Mouse (Mus musculus) pancreas, adult 10 weeks (tissue): ENCODE results near the gene Klhdc8b. TPM values are rescaled to one million over a fixed set of nuclear protein-coding genes. Genes with fewer than 3 reads are reported as not detected.

Experiments used
- polyA plus RNA-seq: library from polyadenylated mRNA; stranded (reverse); fragments of 350-450 nt; fragmentation: Illumina TruSeq; extraction: RNeasy Lipid Tissue Mini Kit (QIAGEN cat#74804); gene quantifications from one replicate; pipeline ENCODE4 v1.2.3, GENCODE M21; 2015; ENCODE audit warnings: low read depth, low replicate concordance; ENCODE audit not compliant: insufficient read depth

Gene Klhdc8b
- 9.8 TPM for polyA plus RNA-seq

GRCm38 (mm10) chr9:108461181-108461631 is at the start of gene Klhdc8b:
TSS of gene Klhdc8b (minus strand) at chr9:108461581.

GRCm38 (mm10) chr9:108507619-108508434 is 46.4 kb upstream of the Klhdc8b start, which contains the start of gene Qars:
TSS of gene Qars (plus strand) at chr9:108507706.

DNA sequence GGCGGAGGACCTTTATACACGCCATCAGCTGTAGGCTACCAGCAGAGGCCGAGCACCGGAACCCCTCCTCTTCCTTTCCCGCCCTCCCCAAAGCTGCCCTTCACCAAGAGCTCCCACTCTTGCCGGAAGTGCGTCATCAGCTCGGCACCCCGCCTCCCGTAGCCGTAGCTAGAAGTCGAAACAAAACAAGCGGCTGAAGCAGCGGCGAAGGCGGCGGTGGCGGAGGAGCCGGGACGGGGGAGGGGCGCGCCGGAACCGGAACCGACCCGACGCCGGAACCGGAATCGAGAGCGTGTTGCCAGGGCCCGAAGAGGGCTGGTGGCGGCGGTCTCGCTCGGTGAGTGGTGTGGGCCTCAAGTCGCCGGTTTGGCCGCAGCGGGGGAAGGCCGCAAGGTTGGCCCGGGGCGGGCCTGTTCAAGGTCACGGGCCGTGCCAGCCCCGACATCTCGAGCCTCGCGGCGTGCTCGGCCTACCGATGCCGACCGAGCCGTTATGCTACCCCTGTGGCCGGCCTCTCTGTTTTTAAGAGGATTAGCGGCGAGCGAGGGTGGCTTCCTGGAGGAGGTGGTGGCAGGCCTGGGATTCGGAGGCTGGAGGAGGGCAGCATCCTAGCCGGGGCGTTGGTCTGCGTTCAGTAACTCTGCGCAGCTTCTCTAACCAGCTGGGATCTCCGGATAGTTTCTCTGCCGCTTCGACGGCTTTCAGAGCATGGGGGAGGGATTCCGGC is 29.3 kb upstream of the Klhdc8b start, which contains the start of gene Usp19:
Usp19 (plus strand) TSS at position 44 of the 727 bp plus-strand sequence.

DNA sequence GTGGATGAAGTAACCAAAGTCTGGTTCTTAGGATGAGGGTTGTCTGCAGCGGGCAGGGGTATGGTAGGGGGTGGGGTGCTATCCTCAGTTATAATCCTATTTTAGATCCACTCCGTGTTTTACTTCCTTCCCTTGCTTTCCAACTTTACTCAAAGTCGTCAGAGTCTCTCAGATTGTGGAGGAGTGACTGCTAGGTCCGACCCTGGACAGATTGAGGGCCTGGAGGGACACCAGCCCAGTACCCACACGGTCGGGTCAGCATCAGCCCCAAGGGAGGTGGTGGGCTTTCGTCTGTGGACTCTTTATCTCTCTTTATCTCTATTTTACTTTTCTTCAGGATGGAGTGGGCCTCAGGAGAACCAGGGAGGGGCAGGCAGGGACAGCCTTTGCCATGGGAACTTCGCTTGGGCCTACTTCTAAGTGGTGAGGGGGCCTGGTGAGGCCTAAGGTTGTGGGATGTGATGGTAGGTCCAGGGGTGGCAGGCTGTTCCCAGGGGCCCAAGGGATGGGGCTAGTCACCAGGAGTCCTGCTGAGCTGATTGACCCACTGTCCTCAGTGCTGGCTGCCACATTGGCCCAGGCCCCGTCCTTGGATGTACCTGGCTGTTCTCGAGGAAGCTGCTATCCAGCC is 18.5 kb upstream of the Klhdc8b start, which contains the start of gene Lamb2:
Lamb2 (plus strand) TSS at position 16 of the 631 bp plus-strand sequence.

GRCm38 (mm10) chr9:108460319-108461178 is 832 bp downstream of the Klhdc8b start, which contains the start of gene Ccdc71:
TSS of gene Ccdc71 (plus strand) at chr9:108460527.

DNA sequence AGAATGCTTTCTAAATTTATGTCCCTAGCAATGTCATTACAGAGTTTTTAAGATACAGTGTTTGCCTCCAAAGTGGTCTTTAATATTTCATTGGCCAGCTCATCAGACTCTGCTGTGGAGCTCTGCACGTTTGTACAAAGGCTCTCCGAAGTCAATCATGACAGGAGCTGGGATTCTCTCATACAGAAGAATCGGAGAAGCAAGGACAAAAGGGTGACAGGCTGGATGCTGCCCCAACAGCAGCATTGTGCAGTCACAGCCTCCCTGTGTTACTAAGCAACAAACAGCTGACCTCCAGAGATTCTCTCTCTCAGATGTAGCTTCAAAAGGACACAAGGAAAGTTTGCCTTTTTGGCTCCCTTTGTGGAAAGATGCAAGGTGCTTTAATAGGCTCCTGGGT is 25.2 kb downstream of the Klhdc8b start, which contains the start of gene BC048562:
BC048562 (plus strand) TSS at position 301 of the 400 bp plus-strand sequence.

DNA sequence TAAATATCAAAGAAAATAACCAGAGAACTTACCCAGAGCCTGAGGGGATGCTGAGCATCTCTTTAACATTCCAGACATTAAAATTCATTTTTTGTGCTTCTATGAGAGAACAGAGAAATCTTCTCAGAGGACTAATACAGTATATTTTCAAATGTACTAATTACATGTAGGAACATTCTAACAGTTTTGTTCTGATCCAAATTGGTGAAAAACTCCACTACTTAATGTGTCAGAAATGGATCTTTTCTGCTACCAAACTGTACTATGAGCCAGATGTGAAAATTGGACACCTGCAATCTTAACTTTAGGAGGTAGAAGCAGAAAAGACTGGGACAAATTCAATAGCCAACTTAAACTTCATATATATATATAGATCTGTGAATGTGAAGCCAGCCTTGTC is 33.0 kb downstream of the Klhdc8b start, which contains the start of gene Ccdc36:
Ccdc36 (minus strand) TSS at position 101 of the 400 bp plus-strand sequence.

Other genes starting within 250 kb of the Klhdc8b start
- 15.5 TPM for gene Dag1, start 197.6 kb downstream of the Klhdc8b start, polyA plus RNA-seq
- 4.3 TPM for gene Nicn1, start 171.2 kb downstream of the Klhdc8b start, polyA plus RNA-seq
- 5.3 TPM for gene Amt, start 164.7 kb downstream of the Klhdc8b start, polyA plus RNA-seq
- gene Rhoa, start 155.5 kb downstream of the Klhdc8b start, polyA plus RNA-seq, result 65.0 TPM
- 17.3 TPM for gene Tcta, start 155.4 kb downstream of the Klhdc8b start, polyA plus RNA-seq
- 93.4 TPM for gene Gpx1, start 122.7 kb downstream of the Klhdc8b start, polyA plus RNA-seq
- 34.3 TPM for gene Usp4, start 113.7 kb downstream of the Klhdc8b start, polyA plus RNA-seq
- 1.3 TPM for gene 1700102P08Rik, start 68.8 kb downstream of the Klhdc8b start, polyA plus RNA-seq
- gene Ccdc36, start 33.1 kb downstream of the Klhdc8b start, polyA plus RNA-seq, result not detected
- not detected for gene BC048562, start 25.1 kb downstream of the Klhdc8b start, polyA plus RNA-seq
- gene Ccdc71, start 1.1 kb downstream of the Klhdc8b start, polyA plus RNA-seq, result 7.4 TPM
- gene Lamb2, start 18.2 kb upstream of the Klhdc8b start, polyA plus RNA-seq, result 36.8 TPM
- gene Usp19, start 29.0 kb upstream of the Klhdc8b start, polyA plus RNA-seq, result 39.8 TPM
- gene Qars, start 46.1 kb upstream of the Klhdc8b start, polyA plus RNA-seq, result 48.0 TPM
- 23.8 TPM for gene Qrich1, start 55.2 kb upstream of the Klhdc8b start, polyA plus RNA-seq
- 25.0 TPM for gene Impdh2, start 98.7 kb upstream of the Klhdc8b start, polyA plus RNA-seq
- gene Ndufaf3, start 105.9 kb upstream of the Klhdc8b start, polyA plus RNA-seq, result 4.8 TPM
- 40.8 TPM for gene Dalrd3, start 108.3 kb upstream of the Klhdc8b start, polyA plus RNA-seq
- gene Wdr6, start 117.2 kb upstream of the Klhdc8b start, polyA plus RNA-seq, result 9.3 TPM
- gene P4htm, start 136.1 kb upstream of the Klhdc8b start, polyA plus RNA-seq, result 2.9 TPM
- 9.1 TPM for gene Arih2, start 187.8 kb upstream of the Klhdc8b start, polyA plus RNA-seq
- gene Slc25a20, start 200.5 kb upstream of the Klhdc8b start, polyA plus RNA-seq, result 4.5 TPM
- gene Prkar2a, start 227.7 kb upstream of the Klhdc8b start, polyA plus RNA-seq, result 5.3 TPM